Mouse (Mus musculus) mesoderm, embryonic 11.5 days (tissue): ENCODE results near the gene Klrg2.
A peak's percentile ranks its signal among the peaks of the same experiment; 100 is the strongest.

Experiments used
- DNase-seq: peaks from one replicate; pipeline ENCODE4 v3.0.0-alpha.2; 2012; ENCODE audit warnings: low read depth, low spot score

The Klrg2 gene

DNA sequence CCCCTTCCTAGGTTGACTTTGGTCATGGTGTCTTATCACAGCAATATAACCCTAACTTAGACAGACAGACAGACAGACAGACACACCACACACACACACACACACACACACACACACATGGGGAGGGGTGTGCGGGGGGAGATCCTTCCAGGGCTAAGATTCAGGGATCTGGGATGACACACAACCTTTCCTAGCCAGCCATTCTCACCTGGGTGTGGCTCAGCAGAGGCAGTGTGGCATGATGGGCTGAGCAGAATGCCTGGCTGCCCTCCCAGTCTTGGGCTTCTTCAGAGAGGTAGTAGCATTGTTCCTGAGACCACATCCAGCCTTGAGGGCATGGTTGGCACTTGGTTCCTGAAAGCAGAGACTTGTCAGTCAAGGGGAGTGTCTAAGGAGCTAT is 7.5 kb downstream of the Klrg2 start:
- DNase-seq: no peak

DNA sequence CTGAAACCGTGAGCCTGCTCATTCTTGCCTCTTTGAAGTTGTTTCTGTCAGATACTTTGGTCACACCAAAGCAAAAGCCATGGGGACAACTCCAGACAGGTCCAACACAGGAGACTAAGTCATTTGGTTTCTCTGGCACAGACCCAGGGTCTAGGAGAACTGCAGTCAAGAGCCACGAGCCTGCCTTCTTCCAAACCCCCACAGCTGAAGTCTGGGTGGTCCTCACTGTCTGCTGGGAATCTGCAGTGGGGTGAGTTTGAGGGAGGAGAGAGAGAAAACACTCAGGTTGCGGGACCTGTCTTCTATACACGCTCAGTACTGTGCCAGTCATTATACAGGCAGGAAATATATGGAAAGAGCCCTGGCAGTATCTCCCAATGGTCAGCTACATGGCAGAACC is 9.6 kb downstream of the Klrg2 start:
- no peak for DNase-seq

DNA sequence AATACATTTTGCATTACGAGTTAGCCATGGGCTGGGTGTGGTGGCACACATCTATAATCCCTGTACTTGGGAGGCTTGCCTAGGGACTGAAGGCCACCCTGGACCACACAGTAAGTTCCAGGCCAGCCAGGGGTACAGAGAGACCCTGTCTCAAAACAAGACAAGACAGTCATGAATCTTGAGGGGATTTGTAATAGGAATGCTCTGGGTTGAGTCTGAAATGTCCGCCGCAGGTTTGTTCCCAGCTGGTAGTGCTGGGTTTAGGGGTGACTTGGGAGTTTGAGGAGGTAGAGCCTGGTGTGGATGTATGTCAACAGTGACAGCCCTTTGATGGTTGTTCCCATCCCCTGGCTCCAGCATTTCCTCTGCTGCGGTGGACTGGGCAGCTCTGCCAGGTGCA is 10.0 kb downstream of the Klrg2 start:
- no peak for DNase-seq

DNA sequence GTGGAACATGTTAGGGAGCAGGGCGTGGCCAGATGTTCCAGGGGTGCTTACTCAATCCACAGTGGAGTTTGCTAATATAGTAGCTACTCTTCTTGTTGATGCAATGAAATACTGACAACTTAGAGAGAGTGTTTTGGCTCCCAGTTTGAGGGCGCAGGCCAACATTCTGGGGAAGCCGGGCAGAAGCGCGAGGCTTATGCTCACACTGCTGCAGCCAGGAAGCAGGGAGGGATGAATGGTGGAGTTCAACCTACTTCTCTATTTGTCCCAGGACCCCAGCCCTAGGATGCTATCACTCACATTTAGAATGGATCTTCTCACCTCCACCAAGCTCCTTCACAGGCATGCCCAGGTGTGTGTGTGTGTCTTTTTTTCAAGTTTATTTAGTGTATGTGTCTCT is 11.0 kb downstream of the Klrg2 start:
- no peak for DNase-seq

DNA sequence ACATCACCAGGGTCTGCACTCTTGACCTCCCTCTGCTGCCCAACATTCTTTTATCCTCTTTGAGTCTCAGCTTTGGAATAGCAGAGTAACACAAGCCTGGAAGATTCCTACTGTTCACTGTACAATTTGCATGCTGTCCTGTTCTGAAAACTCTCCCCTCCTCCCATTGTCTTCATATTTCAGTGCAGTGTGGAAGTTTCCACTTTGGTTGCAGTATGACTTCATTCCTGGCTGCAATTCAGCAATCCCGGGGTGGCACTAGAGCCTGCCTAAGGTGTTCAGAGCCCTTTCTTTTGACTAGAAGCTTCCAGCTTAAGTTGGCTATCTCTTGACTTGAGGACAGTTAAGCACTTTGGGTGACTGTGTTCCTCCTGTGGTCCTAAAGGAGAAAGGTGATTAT is 12.6 kb downstream of the Klrg2 start:
- DNase-seq: no peak

DNA sequence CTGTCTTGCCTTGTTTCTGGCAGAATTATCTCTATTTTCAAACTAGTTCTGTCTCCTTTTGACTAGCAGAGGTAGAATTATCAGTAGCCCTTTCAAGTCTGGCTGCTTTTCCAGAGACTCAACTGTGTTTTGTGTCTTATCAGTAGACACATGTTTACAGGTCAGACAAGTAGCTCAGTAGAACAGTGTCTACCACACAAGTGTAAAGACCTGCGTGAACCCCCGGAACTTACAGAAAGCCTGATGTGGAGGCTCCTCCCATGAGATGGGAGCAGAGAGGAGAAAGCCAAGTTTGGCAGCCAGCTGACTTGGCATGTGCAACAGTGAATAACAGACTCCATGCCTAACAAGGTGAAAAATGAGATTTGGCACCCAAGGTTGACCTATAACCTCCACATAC is 13.6 kb downstream of the Klrg2 start:
- DNase-seq: no peak

DNA sequence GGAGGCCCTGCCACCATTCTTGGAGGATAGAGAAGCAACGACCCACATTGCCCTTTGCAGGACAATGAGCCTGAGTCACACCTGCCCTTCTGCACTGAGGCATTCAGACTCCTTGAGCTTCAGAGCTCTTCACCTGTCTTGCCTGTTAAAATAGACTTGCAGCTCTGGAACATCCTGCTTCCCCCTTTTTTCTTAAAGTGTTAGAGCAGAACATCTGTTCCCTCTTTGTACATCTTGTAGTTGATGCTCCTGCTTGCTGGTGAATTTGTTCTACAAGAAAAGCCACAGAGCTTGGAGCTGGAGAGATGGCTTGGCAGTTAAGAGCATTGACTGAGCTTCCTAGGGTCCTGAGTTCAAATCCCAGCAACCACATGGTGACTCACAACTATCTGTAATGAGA is 14.6 kb downstream of the Klrg2 start:
- DNase-seq: no peak

DNA sequence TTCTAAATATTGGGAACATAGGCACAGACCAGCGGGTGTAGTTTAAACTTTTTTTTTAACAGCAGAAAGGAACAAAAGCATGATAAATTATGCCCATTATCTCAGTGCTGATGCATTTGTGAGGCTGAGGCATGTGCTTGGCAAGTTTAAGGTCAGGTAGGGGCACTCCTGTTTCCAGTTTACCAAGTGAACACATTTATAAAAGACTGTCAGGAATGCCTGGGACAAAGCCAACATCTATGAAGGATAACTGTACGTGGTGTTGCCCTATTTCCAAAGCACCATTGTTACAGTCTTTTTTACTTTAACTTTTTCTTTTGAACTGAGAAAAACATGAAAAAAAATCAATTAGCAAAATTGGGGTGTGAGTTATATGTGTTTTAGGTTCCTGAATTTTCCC is 27.1 kb downstream of the Klrg2 start:
- peak; percentile 6 for DNase-seq

DNA sequence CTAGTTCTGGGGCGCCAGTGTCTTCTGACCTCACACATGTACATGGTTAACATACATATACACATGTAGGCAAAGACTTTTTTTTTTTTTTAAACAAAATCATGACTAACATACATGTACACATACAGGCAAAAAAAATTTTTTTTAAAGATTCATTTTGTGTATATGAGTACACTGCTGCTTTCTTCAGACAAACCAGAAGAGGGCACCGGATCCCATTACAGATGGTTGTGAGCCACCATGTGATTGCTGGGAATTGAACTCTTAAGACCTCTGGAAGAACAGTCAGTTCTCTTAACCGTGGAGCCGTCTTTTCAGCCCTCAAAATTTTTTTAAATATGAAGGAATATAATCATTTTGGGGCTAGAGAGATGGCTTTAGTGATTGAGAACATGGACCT is 39.6 kb downstream of the Klrg2 start:
- DNase-seq: no peak

DNA sequence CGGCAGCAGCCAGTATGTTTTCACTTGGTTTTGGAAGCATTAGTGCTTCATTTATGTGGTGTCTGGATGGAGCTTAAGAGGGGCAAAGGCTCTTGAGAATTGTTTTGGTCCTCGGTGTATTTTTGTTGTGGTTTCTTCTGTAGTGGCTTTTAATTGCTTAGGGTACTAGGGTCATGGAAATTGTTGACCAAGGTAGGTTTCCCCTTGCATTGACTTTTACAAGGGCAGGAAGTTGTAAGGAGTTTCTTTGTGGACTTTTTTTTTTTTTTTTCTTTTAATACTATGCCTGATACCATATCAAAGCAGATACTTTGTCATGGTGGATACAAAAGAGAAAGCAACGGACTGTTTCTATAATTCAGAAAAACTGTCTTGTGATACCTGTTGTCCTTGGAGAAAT is 55.3 kb downstream of the Klrg2 start:
- no peak for DNase-seq

DNA sequence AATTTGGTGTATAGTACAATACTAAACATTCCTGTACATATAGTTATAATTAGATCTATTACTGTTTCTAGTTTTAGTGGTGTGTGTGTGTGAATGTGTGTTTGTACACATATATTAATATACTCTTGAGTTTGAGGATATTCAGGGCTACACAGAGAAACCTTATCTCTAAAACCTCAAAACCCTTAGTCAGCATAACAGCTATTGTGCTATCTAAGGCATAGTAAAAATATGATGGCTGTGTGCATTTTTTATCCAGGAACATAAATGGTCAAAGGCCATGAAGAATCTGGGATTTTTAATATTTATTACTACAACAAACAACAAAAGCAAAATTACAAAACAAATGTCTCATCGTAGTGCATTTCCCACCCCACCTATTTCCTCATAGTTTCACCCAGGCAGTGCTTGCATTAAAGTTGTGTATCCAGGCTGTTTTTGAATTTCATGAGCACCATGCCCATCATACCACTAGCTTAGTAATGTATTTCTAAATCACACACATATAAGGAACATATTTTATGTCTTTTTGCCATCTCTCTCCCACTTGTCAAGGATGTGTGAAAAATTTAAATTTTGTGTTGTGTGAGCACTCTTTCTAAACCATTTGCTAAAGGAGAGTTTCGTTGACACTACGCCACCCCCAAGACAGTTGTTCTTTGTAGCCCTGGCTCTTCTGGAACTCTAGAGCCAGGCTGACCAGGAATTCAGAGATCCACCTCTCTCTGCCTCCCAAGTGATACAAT is 56.8 kb downstream of the Klrg2 start:
- DNase-seq: no peak

DNA sequence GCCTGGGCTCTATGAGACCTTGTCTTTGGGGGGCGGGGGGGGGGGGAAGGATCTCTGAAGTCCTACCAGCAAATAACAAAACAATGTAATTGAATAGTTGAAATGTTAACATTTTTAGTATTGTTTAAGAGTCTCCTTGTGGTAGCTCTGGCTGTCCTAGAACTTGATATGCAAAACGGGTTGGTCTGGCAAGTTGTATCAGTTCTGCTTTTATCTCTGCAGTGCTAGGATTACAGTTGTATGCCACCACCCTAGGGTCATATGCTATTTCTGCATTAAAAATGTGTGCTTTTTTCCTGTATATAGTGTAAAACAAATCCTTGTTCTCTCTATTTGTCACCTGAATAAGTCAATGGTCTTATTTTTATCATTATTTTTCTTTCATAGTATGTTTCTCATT is 60.9 kb downstream of the Klrg2 start:
- no peak for DNase-seq
